Mouse (Mus musculus): Measurements from ENCODE around the gene C1qa.

- TF ChIP-seq CTCF (IDR thresholded peaks at IDR 0.05; ENCODE audit: low read depth) (no peak), EP300 (IDR thresholded peaks at IDR 0.05; ENCODE audit: low read depth) (no peak)
These were observed 2.1 kb downstream of the C1qa start for GRCm38 (mm10) chr4:136896461-136896860.
